Mouse (Mus musculus) B cell, adult 2 months (primary cell): ENCODE data around the gene Gse1.

Experiments
- DNase-seq, 2 experiments: peaks; one replicate each; pipeline ENCODE4 v3.0.0; 2022

Gse1 gene

GRCm38 (mm10) chr8:120428492-120428891, 200.2 kb downstream of the Gse1 start:
- no peak for DNase-seq

GRCm38 (mm10) chr8:120429116-120429515, 200.9 kb downstream of the Gse1 start:
- DNase-seq = no peak

- DNase-seq = no peak
Observed at GRCm38 (mm10) chr8:120431042-120431441, 202.8 kb downstream of the Gse1 start.

- no peak for DNase-seq
Observed at GRCm38 (mm10) chr8:120432438-120432837, 204.2 kb downstream of the Gse1 start.

- no peak for DNase-seq
Observed at GRCm38 (mm10) chr8:120433143-120433542, 204.9 kb downstream of the Gse1 start.

GRCm38 (mm10) chr8:120433734-120434133, 205.5 kb downstream of the Gse1 start:
- peak; percentile 48 to 60 for DNase-seq

- DNase-seq = no peak
Observed at GRCm38 (mm10) chr8:120435781-120436180, 207.5 kb downstream of the Gse1 start.

GRCm38 (mm10) chr8:120436491-120437030, 208.3 kb downstream of the Gse1 start:
- DNase-seq = peak in 1 of 2 experiments; percentile 9

GRCm38 (mm10) chr8:120437207-120437606, 209.0 kb downstream of the Gse1 start:
- no peak for DNase-seq

- DNase-seq = no peak
Observed at GRCm38 (mm10) chr8:120437666-120438395, 209.6 kb downstream of the Gse1 start.

GRCm38 (mm10) chr8:120439309-120439708, 211.1 kb downstream of the Gse1 start:
- DNase-seq = no peak

- DNase-seq = no peak
Observed at GRCm38 (mm10) chr8:120440739-120441138, 212.5 kb downstream of the Gse1 start.

- no peak for DNase-seq
Observed at GRCm38 (mm10) chr8:120441637-120442036, 213.4 kb downstream of the Gse1 start.

- DNase-seq = no peak
Observed at GRCm38 (mm10) chr8:120442306-120443003, 214.2 kb downstream of the Gse1 start.

GRCm38 (mm10) chr8:120445249-120445648, 217.0 kb downstream of the Gse1 start:
- DNase-seq = peak; percentile 32 to 45

- DNase-seq = no peak
Observed at GRCm38 (mm10) chr8:120448131-120448530, 219.9 kb downstream of the Gse1 start.

- no peak for DNase-seq
Observed at GRCm38 (mm10) chr8:120449139-120449538, 220.9 kb downstream of the Gse1 start.

- no peak for DNase-seq
Observed at GRCm38 (mm10) chr8:120449608-120450031, 221.4 kb downstream of the Gse1 start.

GRCm38 (mm10) chr8:120452111-120452510, 223.9 kb downstream of the Gse1 start:
- no peak for DNase-seq

- no peak for DNase-seq
Observed at GRCm38 (mm10) chr8:120454404-120454803, 226.1 kb downstream of the Gse1 start.

GRCm38 (mm10) chr8:120460375-120460774, 232.1 kb downstream of the Gse1 start:
- DNase-seq = no peak

GRCm38 (mm10) chr8:120462119-120462551, 233.9 kb downstream of the Gse1 start:
- no peak for DNase-seq

- DNase-seq = no peak
Observed at GRCm38 (mm10) chr8:120462611-120463010, 234.4 kb downstream of the Gse1 start.
